Mouse (Mus musculus) G1E (cell line): ENCODE data around the gene Spef2. TPM values are rescaled to one million over a fixed set of nuclear protein-coding genes. Genes with fewer than 3 reads are reported as not detected.

ENCODE experiments used
- ATAC-seq: 2 replicates; pipeline ENCODE4 v1.8.0; 2016; ENCODE audit warnings: mild to moderate bottlenecking; ENCODE audit not compliant: insufficient number of reproducible peaks, poor library complexity, low FRiP score, severe bottlenecking; ENCODE audit errors: extremely low read depth
- DNase-seq: peaks from one replicate; pipeline ENCODE4 v3.0.0; 2012; ENCODE audit warnings: low spot score
- H3K27me3 ChIP-seq: 2 replicates; pipeline ENCODE4 v1.6.1; 2012; ENCODE audit warnings: mild to moderate bottlenecking, low read length, inconsistent platforms; ENCODE audit not compliant: insufficient read depth
- H3K36me3 ChIP-seq: replicated peaks from 2 replicates; pipeline ENCODE3; 2012; ENCODE audit warnings: mild to moderate bottlenecking, inconsistent platforms
- H3K4me1 ChIP-seq: 2 replicates; pipeline ENCODE4 v1.6.1; 2012; ENCODE audit warnings: low read depth, low read length, inconsistent platforms, mixed read lengths; ENCODE audit not compliant: insufficient read depth
- H3K4me3 ChIP-seq: 2 replicates; pipeline ENCODE4 v1.5.1; 2012; ENCODE audit warnings: low read depth, mild to moderate bottlenecking, inconsistent platforms, low read length, moderate library complexity, mixed read lengths
- H3K9me3 ChIP-seq: replicated peaks from 2 replicates; pipeline ENCODE4 v1.6.1; 2012; ENCODE audit warnings: inconsistent platforms
- CTCF ChIP-seq: IDR thresholded peaks from 2 replicates; pipeline ENCODE4 v1.5.1; 2012; ENCODE audit warnings: low read depth, low read length, inconsistent platforms, mixed read lengths
- GATA1 ChIP-seq: IDR thresholded peaks from 2 replicates; pipeline ENCODE4 v1.6.1; 2012; ENCODE audit warnings: borderline replicate concordance, low read length, inconsistent platforms, mixed read lengths
- GATA2 ChIP-seq: IDR thresholded peaks from 2 replicates; pipeline ENCODE4 v1.6.1; 2012; ENCODE audit warnings: low read depth, low read length, inconsistent platforms, borderline replicate concordance
- POLR2AphosphoS5 ChIP-seq: IDR thresholded peaks from 2 replicates; pipeline ENCODE4 v1.6.1; 2012; ENCODE audit warnings: low read depth, low read length, inconsistent platforms; ENCODE audit not compliant: insufficient replicate concordance
- TAL1 ChIP-seq: conservative IDR thresholded peaks from 2 replicates; pipeline ENCODE4 v1.6.1; 2012; ENCODE audit warnings: low read depth, low read length, inconsistent platforms, mixed read lengths
- polyA plus RNA-seq: library from polyadenylated mRNA; stranded (reverse); fragments of >175 nt; gene quantifications from 2 replicates; pipeline ENCODE4 v1.2.3, GENCODE M21; 2012
- total RNA-seq, 2 experiments: library from RNA; stranded (forward) in 1 of 2; stranded (reverse) in 1 of 2; fragments of 200-1000 nt in 1 of 2; fragments of >200 nt in 1 of 2; fragmentation: Nextera tagmentation in 1 of 2; gene quantifications; 2 replicates each; pipeline ENCODE4 v1.2.3; 2014 to 2017

Gene Spef2
- total and polyA plus RNA-seq, 3 experiments, result 0.05 TPM; not detected in 2

- H3K36me3 ChIP-seq, result no peaks in the 10 kb centered on the region
- TF ChIP-seq GATA2, result no peak
- TF ChIP-seq TAL1, result no peak
- TF ChIP-seq GATA1, result no peak
- TF ChIP-seq CTCF, result no peak
- no peak for TF ChIP-seq POLR2AphosphoS5
These were observed 168.0 kb downstream of the Spef2 start for GRCm38 (mm10) chr15:9580470-9581280.

GRCm38 (mm10) chr15:9577303-9577702 is 171.4 kb downstream of the Spef2 start:
- no peak for TF ChIP-seq CTCF
- no peak for TF ChIP-seq GATA2
- TF ChIP-seq GATA1, result no peak
- no peak for TF ChIP-seq TAL1
- no peak for TF ChIP-seq POLR2AphosphoS5
- ATAC-seq (no peak), DNase-seq (no peak)
- Histone ChIP-seq H3K9me3 (no peaks in the 10 kb centered on the region), H3K36me3 (no peaks in the 10 kb centered on the region), H3K4me3 (no peak overlapping the region), H3K4me1 (no peaks in the 10 kb centered on the region), H3K27me3 (no peaks in the 10 kb centered on the region)

More at GRCm38 (mm10) chr15:9580470-9581280, 168.0 kb downstream of the Spef2 start:
- Histone ChIP-seq H3K9me3 (no peaks in the 10 kb centered on the region), H3K4me3 (no peak overlapping the region), H3K4me1 (no peaks in the 10 kb centered on the region), H3K27me3 (no peaks in the 10 kb centered on the region)
- ATAC-seq, result no peak
- DNase-seq, result no peak

- TF ChIP-seq POLR2AphosphoS5 (no peak), GATA1 (no peak), TAL1 (no peak), CTCF (no peak), GATA2 (no peak)
- no peak for DNase-seq
- Histone ChIP-seq H3K9me3 (no peaks in the 10 kb centered on the region), H3K27me3 (no peaks in the 10 kb centered on the region), H3K4me1 (no peaks in the 10 kb centered on the region), H3K4me3 (no peak overlapping the region), H3K36me3 (no peaks in the 10 kb centered on the region)
- ATAC-seq, result no peak
These were observed 173.9 kb downstream of the Spef2 start for GRCm38 (mm10) chr15:9574796-9575195.

GRCm38 (mm10) chr15:9573361-9573760 is 175.3 kb downstream of the Spef2 start:
- Histone ChIP-seq H3K9me3 (no peaks in the 10 kb centered on the region), H3K4me3 (no peak overlapping the region), H3K4me1 (no peaks in the 10 kb centered on the region), H3K36me3 (no peaks in the 10 kb centered on the region), H3K27me3 (no peaks in the 10 kb centered on the region)
- DNase-seq, result no peak
- no peak for ATAC-seq
- no peak for TF ChIP-seq CTCF
- no peak for TF ChIP-seq GATA2

- no peak for ATAC-seq
- Histone ChIP-seq H3K4me1 (no peaks in the 10 kb centered on the region), H3K27me3 (no peaks in the 10 kb centered on the region), H3K9me3 (no peaks in the 10 kb centered on the region), H3K36me3 (no peaks in the 10 kb centered on the region), H3K4me3 (no peak overlapping the region)
- TF ChIP-seq POLR2AphosphoS5 (no peak), CTCF (no peak), GATA2 (no peak), TAL1 (no peak), GATA1 (no peak)
- DNase-seq, result no peak
These were observed 176.0 kb downstream of the Spef2 start for GRCm38 (mm10) chr15:9572664-9573063.

- TF ChIP-seq GATA1 (no peak), POLR2AphosphoS5 (no peak), TAL1 (no peak), CTCF (no peak), GATA2 (no peak)
- Histone ChIP-seq H3K27me3 (no peaks in the 10 kb centered on the region), H3K36me3 (no peaks in the 10 kb centered on the region), H3K9me3 (no peaks in the 10 kb centered on the region), H3K4me3 (no peak overlapping the region), H3K4me1 (no peaks in the 10 kb centered on the region)
- ATAC-seq (no peak), DNase-seq (no peak)
These were observed 176.8 kb downstream of the Spef2 start for GRCm38 (mm10) chr15:9571896-9572295.

- ATAC-seq, result no peak
- no peak overlapping the region for H3K4me3 ChIP-seq
- no peaks in the 10 kb centered on the region for H3K4me1 ChIP-seq
- H3K9me3 ChIP-seq, result no peaks in the 10 kb centered on the region
- no peaks in the 10 kb centered on the region for H3K36me3 ChIP-seq
- TF ChIP-seq GATA2 (no peak), POLR2AphosphoS5 (no peak), CTCF (no peak), GATA1 (no peak), TAL1 (no peak)
- DNase-seq, result no peak
- no peaks in the 10 kb centered on the region for H3K27me3 ChIP-seq
These were observed 181.4 kb downstream of the Spef2 start for GRCm38 (mm10) chr15:9567316-9567715.
